Mouse (Mus musculus) small intestine, adult 2 months (tissue): Measurements from ENCODE around the gene Grifin. TPM values are rescaled to one million over a fixed set of nuclear protein-coding genes. Genes with fewer than 3 reads are reported as not detected.

Experiments
- H3K27ac ChIP-seq: fragments of 200-500 bp; 2 replicates; pipeline ENCODE4 v1.5.1; 2012; ENCODE audit warnings: low read depth, low read length, control low read depth, inconsistent platforms; ENCODE audit not compliant: insufficient read depth
- H3K27me3 ChIP-seq: fragments of 200-500 bp; 2 replicates; pipeline ENCODE4 v1.6.1; 2012; ENCODE audit warnings: mild to moderate bottlenecking, moderate library complexity, low read length, inconsistent platforms; ENCODE audit not compliant: control insufficient read depth, insufficient read depth
- H3K36me3 ChIP-seq: fragments of 200-500 bp; 2 replicates; pipeline ENCODE4 v1.6.1; 2012; ENCODE audit warnings: mild to moderate bottlenecking, low read length, control low read depth, inconsistent platforms; ENCODE audit not compliant: control insufficient read depth, insufficient read depth
- H3K4me1 ChIP-seq: fragments of 200-500 bp; 2 replicates; pipeline ENCODE4 v1.6.1; 2012; ENCODE audit warnings: low read length, inconsistent platforms, mixed read lengths; ENCODE audit not compliant: control insufficient read depth, insufficient read depth, insufficient read length
- H3K4me3 ChIP-seq: fragments of 200-500 bp; 2 replicates; pipeline ENCODE4 v1.5.1; 2012; ENCODE audit warnings: low read depth, mild to moderate bottlenecking, control low read depth, inconsistent platforms, low read length, moderate library complexity
- CTCF ChIP-seq: fragments of 200-500 bp; IDR thresholded peaks from 2 replicates; pipeline ENCODE4 v1.5.1; 2012; ENCODE audit warnings: low read depth, mild to moderate bottlenecking, control low read depth, inconsistent platforms, low read length, moderate library complexity, mixed read lengths; ENCODE audit not compliant: insufficient replicate concordance, insufficient read length; ENCODE audit errors: extremely low read depth
- POLR2A ChIP-seq: fragments of 200-500 bp; IDR thresholded peaks from 2 replicates; pipeline ENCODE4 v1.6.1; 2012; ENCODE audit warnings: low read depth, mild to moderate bottlenecking, control low read depth, inconsistent platforms, low read length, moderate library complexity
- WGBS: fragments of 180-500 bp; shearing (Covaris S2); methylation state at CpG from one replicate; pipeline ENCODE4 v1.1.7; 2018; 5-methylcytosine and 5-hydroxymethylcytosine counted together
- polyA plus RNA-seq: library from polyadenylated mRNA; depleted of rRNA; stranded (reverse); fragments of >200 nt; gene quantifications from 2 replicates; pipeline ENCODE4 v1.2.3, GENCODE M21; 2012

Grifin gene
- polyA plus RNA-seq, 1 experiment = not detected

- 2% methylated on average over 16 of the region's 16 CpGs for WGBS
- Histone ChIP-seq H3K4me3 (peak overlapping the region; percentile 77), H3K27ac (peak overlapping the region; percentile 25; the same call in 1 of the 2 replicates), H3K36me3 (peaks cover 7% of the 10 kb centered on the region; the same call in 1 of the 2 replicates), H3K27me3 (peaks cover 11% of the 10 kb centered on the region; the same call in 1 of the 2 replicates), H3K4me1 (peaks cover 37% of the 10 kb centered on the region)
- TF ChIP-seq POLR2A = no peak
- TF ChIP-seq CTCF = no peak
Measured at GRCm38 (mm10) chr5:140608634-140609015, 43.8 kb upstream of the Grifin start.

- peaks cover 37% of the 10 kb centered on the region for H3K4me1 ChIP-seq
- peaks cover 4% of the 10 kb centered on the region; the same call in 1 of the 2 replicates for H3K36me3 ChIP-seq
- peak overlapping the region; percentile 77 for H3K4me3 ChIP-seq
- no peak for TF ChIP-seq CTCF
- no peak for TF ChIP-seq POLR2A
- peak overlapping the region; percentile 41 for H3K27ac ChIP-seq
- WGBS = 1% methylated on average over 17 of the region's 17 CpGs
- H3K27me3 ChIP-seq = peaks cover 11% of the 10 kb centered on the region; the same call in 1 of the 2 replicates
Measured at GRCm38 (mm10) chr5:140607836-140608633, 43.2 kb upstream of the Grifin start.

- H3K4me1 ChIP-seq = peaks cover 32% of the 10 kb centered on the region
- under 1% methylated on average over 91 of the region's 91 CpGs for WGBS
- peaks cover 11% of the 10 kb centered on the region; the same call in 1 of the 2 replicates for H3K27me3 ChIP-seq
- H3K4me3 ChIP-seq = peak within 1 kb of the TSS; percentile 77
- H3K36me3 ChIP-seq = no peaks in the 10 kb centered on the region
- H3K27ac ChIP-seq = peak within 1 kb of the TSS; percentile 41
- TF ChIP-seq CTCF (no peak), POLR2A (peak; percentile 89)
Measured at GRCm38 (mm10) chr5:140607001-140607835, 42.3 kb upstream of the Grifin start, which contains the start of gene Lfng. Gene Lfng (plus strand): TSS chr5:140607320.

GRCm38 (mm10) chr5:140606386-140606785 is 41.5 kb upstream of the Grifin start:
- Histone ChIP-seq H3K27ac (no peak overlapping the region), H3K4me3 (peak overlapping the region; percentile 77)
- 11% methylated on average over 23 of the region's 23 CpGs for WGBS

GRCm38 (mm10) chr5:140605228-140605627 is 40.4 kb upstream of the Grifin start:
- Histone ChIP-seq H3K27me3 (peaks cover 11% of the 10 kb centered on the region; the same call in 1 of the 2 replicates), H3K27ac (no peak overlapping the region), H3K36me3 (no peaks in the 10 kb centered on the region), H3K4me1 (peaks cover 15% of the 10 kb centered on the region), H3K4me3 (no peak overlapping the region)
- TF ChIP-seq POLR2A (no peak), CTCF (no peak)
- WGBS = 17% methylated on average over 3 of the region's 3 CpGs

More at GRCm38 (mm10) chr5:140606386-140606785, 41.5 kb upstream of the Grifin start:
- Histone ChIP-seq H3K36me3 (no peaks in the 10 kb centered on the region), H3K4me1 (peaks cover 25% of the 10 kb centered on the region), H3K27me3 (peaks cover 11% of the 10 kb centered on the region; the same call in 1 of the 2 replicates)
- TF ChIP-seq POLR2A = no peak
- no peak for TF ChIP-seq CTCF

GRCm38 (mm10) chr5:140604386-140604785 is 39.5 kb upstream of the Grifin start:
- TF ChIP-seq POLR2A (no peak), CTCF (no peak)
- H3K4me1 ChIP-seq = peaks cover 14% of the 10 kb centered on the region
- 81% methylated on average over 8 of the region's 8 CpGs for WGBS
- H3K36me3 ChIP-seq = no peaks in the 10 kb centered on the region
- peaks cover 11% of the 10 kb centered on the region; the same call in 1 of the 2 replicates for H3K27me3 ChIP-seq
- no peak overlapping the region for H3K27ac ChIP-seq
- H3K4me3 ChIP-seq = no peak overlapping the region
